8 mouse cellular contexts compared by ENCODE assay signal in the genomic region with DNA sequence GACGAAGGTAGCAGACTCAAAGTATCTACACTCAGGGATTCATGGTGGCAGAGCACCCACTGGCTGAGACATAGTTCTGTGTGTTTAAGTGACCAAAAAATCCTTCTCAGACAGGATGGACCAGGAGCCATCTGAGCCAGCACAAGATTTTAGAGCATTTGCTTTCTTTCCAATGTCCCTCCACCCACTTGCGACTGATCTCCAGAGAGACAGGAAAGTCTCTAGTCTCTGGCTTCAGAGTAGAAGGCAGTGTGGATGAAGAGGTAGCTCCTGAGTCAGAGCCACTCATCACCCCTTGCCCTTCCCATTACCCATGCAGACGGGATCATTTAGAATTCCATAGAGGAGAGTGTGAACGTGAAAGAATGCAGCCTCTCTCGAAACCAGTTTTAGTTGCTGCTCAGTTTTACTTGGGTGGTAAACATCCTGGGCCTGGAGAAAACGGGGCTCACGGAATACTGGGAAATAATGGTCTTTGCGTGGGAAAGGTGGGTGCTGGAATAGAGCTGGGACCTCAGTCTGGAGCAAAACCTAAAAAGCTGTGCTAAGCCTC.
DNase-seq lines count a peak whose midpoint lies in the region; ATAC-seq and TF ChIP-seq lines count a peak whose summit lies in the region.

No protein-coding gene starts in this region.

- DNase-seq in kidney, postnatal 0 days (ENCODE audit: low spot score): peak; percentile 61
- no peak for DNase-seq in kidney, postnatal 36 days
- peak; percentile 63 for DNase-seq in brain, embryonic 14.5 days (ENCODE audit: low read depth)
- DNase-seq in heart, postnatal 0 days (ENCODE audit: low spot score): peak; percentile 73
- DNase-seq in layer of hippocampus, postnatal 10 days (ENCODE audit: low spot score in 2 of 2): no peak
- no peak for DNase-seq in urinary bladder, adult 18-20 months (ENCODE audit: low spot score in 2 of 2)
- no peak for DNase-seq in ovary, postnatal 14 days (ENCODE audit: low spot score)

- H3K4me1 ChIP-seq in kidney, postnatal 0 days (replicated peaks; ENCODE audit: insufficient read depth, low read length): peaks cover 43% of the 10 kb centered on the region
- H3K4me1 ChIP-seq in heart, postnatal 0 days (ENCODE audit: control insufficient read depth, insufficient read depth): peaks cover 54% of the 10 kb centered on the region

- TF ChIP-seq POLR2A in brain, embryonic 14.5 days (IDR thresholded peaks at IDR 0.05; ENCODE audit: borderline replicate concordance, extremely low read depth, insufficient read depth, insufficient read length, poor library complexity, severe bottlenecking): no peak

- no peaks in the 10 kb centered on the region for H3K27me3 ChIP-seq in kidney, postnatal 0 days (ENCODE audit: insufficient read depth, low read length)
- H3K27me3 ChIP-seq in heart, postnatal 0 days (ENCODE audit: control insufficient read depth, insufficient read depth, low read length): no peaks in the 10 kb centered on the region

- peaks cover 50% of the 10 kb centered on the region for H3K79me2 ChIP-seq in macrophage (ENCODE audit: inconsistent target)

- no peak for TF ChIP-seq CTCF in kidney, postnatal 0 days (IDR thresholded peaks at IDR 0.05; ENCODE audit: low read depth)
- no peak for TF ChIP-seq CTCF in brain, embryonic 14.5 days (IDR thresholded peaks at IDR 0.05; ENCODE audit: borderline replicate concordance, extremely low read depth, insufficient read depth, insufficient read length)
- TF ChIP-seq CTCF in heart, postnatal 0 days (IDR thresholded peaks at IDR 0.05; ENCODE audit: low read depth): no peak

- peak overlapping the region; percentile 57 for H3K9ac ChIP-seq in kidney, postnatal 0 days (ENCODE audit: low read depth, low read length)
- H3K9ac ChIP-seq in heart, postnatal 0 days (replicated peaks; ENCODE audit: low read depth, low read length): peak overlapping the region; percentile 85

- peak overlapping the region; percentile 43 for H3K4me3 ChIP-seq in kidney, postnatal 0 days (replicated peaks; ENCODE audit: low read depth, low read length)
- peak overlapping the region; percentile 70 for H3K4me3 ChIP-seq in heart, postnatal 0 days (ENCODE audit: low read depth, low read length)
- peak overlapping the region; percentile 82 for H3K4me3 ChIP-seq in macrophage (ENCODE audit: inconsistent target)

- WGBS in kidney, postnatal 0 days: 13% methylated on average over 8 of the region's 8 CpGs
- WGBS in heart, postnatal 0 days: 5% methylated on average over 8 of the region's 8 CpGs
- WGBS in macrophage (ENCODE audit: missing documents): 16% methylated on average over 8 of the region's 8 CpGs

- no peaks in the 10 kb centered on the region for H3K9me3 ChIP-seq in kidney, postnatal 0 days (replicated peaks; ENCODE audit: low read length)
- no peaks in the 10 kb centered on the region for H3K9me3 ChIP-seq in heart, postnatal 0 days (replicated peaks; ENCODE audit: control insufficient read depth, low read length)

- H3K4me2 ChIP-seq in kidney, postnatal 0 days (ENCODE audit: low read length): peak overlapping the region; percentile 58
- H3K4me2 ChIP-seq in heart, postnatal 0 days (ENCODE audit: low read depth, low read length): peak overlapping the region; percentile 87

- no peak for ATAC-seq in kidney, postnatal 0 days (replicated peaks; ENCODE audit: low FRiP score, low read depth)
- peak; percentile 43 for ATAC-seq in heart, postnatal 0 days (ENCODE audit: insufficient read depth, low read depth)

- H3K36me3 ChIP-seq in kidney, postnatal 0 days (ENCODE audit: insufficient read depth, low read length): no peaks in the 10 kb centered on the region
- H3K36me3 ChIP-seq in heart, postnatal 0 days (replicated peaks; ENCODE audit: control insufficient read depth, insufficient read depth, low read length): no peaks in the 10 kb centered on the region
- no peaks in the 10 kb centered on the region for H3K36me3 ChIP-seq in macrophage (ENCODE audit: inconsistent target)

- peak overlapping the region; percentile 95 for H3K27ac ChIP-seq in kidney, postnatal 0 days
- peak overlapping the region; percentile 99 for H3K27ac ChIP-seq in heart, postnatal 0 days (ENCODE audit: low read depth)
- peak overlapping the region; percentile 95 for H3K27ac ChIP-seq in macrophage

- no peak for TF ChIP-seq EP300 in heart, postnatal 0 days (IDR thresholded peaks at IDR 0.05; ENCODE audit: low read depth)

Comparison
In these comparisons a context has a peak if more than half of its experiments do, and no peak if none do; other contexts are left out.
1. DNase-seq: peak in kidney, postnatal 0 days (single experiment), brain, embryonic 14.5 days (single experiment) and heart, postnatal 0 days (single experiment); none in kidney, postnatal 36 days (0 of 2), layer of hippocampus, postnatal 10 days (0 of 2), urinary bladder, adult 18-20 months (0 of 2) and ovary, postnatal 14 days (single experiment).
2. Peak in every context shown above with its lines, with median percentiles within 50 percentile points of each other: H3K27ac ChIP-seq and H3K4me3 ChIP-seq.